Mouse (Mus musculus): ENCODE data around the gene Clptm1.
"Not testable (repeated sequence)": the region's sequence is repeated elsewhere in the genome, so short reads cannot be mapped to it uniquely, and the experiment has no call there.

Clptm1 gene

DNA sequence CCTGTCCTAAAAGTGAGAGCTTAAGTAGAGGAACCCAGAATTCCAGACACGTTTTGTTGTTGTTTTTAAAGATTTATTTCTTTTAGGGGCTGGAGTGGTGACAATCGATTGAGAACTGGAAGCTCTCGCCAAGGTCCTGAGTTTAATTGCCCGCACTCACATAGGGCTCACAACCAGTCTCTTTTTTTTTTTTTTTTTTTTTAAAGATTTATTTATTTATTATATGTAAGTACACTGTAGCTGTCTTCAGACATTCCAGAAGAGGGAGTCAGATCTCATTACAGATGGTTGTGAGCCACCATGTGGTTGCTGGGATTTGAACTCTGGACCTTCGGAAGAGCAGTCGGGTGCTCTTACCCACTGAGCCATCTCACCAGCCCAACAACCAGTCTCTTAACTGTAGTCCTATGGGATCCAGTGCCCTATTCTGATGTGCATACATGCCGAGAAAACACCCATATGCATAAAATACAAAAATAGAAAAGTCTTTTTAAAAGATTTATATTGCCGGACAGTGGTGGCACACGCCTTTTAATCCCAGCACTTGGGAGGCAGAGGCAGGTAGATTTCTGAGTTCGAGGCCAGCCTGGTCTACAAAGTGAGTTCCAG is 60.1 kb downstream of the Clptm1 start:
- DNase-seq, result not testable (repeated sequence)

DNA sequence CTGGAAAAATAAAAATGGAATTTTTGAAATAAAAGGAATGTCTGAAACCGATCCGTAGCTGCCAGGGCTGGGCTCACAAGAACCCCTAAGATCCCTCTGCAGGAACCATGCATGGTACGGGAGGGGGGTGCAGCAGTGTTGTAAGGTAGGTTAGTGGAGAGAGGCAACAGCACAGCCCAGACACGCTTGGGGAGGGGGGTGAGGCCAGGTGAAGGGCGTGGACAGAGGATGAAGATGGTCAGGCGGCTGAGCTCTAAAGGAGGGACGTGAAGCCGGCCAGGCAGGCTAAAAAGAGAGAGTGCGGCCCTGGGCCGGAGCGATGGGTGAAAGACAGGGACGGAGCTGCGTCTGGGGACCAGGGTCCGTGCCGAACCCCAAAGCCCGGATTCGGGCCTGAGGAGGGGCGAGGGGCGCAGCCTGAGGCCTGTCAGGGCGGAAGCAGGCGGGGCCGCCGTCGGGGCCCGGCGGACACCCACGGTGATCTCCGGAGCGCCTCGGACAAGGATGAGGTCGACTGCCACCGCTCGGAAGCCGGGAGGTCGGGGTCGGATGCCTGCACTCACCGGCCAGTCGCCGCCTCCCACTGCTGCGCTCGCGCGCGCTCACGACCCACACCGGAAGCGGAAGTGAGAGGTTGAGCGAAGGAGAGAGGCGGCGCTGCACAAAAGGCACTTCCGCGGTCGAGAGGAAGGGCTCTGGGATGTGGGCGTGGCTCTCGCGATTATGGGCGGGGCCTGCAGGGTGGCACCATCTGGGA is 60.8 kb downstream of the Clptm1 start, which contains the start of gene Clasrp:
Clasrp (minus strand) TSS at position 638 of the 757 bp plus-strand sequence.
- DNase-seq, result peak; percentile 97 to 99

DNA sequence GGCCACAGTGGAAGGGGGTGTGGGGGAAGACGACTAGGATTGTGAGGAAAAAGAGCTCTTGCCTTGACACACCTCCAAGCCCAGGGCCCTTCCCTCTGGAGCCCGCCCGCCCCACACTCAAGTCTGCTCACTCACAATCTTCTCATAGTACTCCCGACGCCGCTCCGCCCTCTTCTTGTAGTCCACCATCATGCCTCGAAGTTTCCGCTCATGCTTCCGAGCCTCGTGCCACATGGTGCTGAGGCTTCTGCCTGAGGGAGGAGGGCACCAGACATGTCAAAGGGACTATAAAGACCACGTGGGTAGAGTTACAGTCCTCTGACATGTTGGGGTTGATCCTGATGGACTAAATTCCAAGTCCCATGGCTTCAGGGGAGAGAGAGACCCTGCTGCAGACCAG is 61.8 kb downstream of the Clptm1 start:
- DNase-seq, result no peak

DNA sequence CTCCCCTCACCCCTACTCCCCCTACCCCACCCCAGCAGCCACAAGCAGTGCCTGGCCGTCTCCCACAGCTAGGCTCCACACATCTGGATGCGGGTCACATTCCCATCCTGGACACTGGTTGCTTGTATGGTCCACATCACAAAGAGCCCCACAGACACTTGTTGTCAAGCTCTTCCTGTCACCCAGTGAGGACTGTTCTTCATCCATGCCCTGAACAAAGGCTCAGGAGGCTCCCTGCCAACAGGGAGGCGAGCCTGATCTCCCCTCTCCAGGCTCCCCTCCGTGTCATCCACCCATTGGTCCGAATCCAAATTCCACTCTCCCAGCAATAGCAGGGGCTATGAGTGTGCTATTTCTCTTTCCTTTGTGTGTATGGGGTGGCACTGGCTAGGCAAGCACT is 64.3 kb downstream of the Clptm1 start:
- no peak for DNase-seq

- no peak for DNase-seq
Observed at GRCm38 (mm10) chr7:19593061-19593730, 71.6 kb downstream of the Clptm1 start.

- DNase-seq, result peak; percentile 74 to 88
Observed at GRCm38 (mm10) chr7:19589917-19590316, 74.9 kb downstream of the Clptm1 start.

- peak; percentile 53 to 82 for DNase-seq
Observed at GRCm38 (mm10) chr7:19589207-19589606, 75.6 kb downstream of the Clptm1 start.

GRCm38 (mm10) chr7:19586269-19586668 is 78.6 kb downstream of the Clptm1 start:
- no peak for DNase-seq
